Mouse (Mus musculus) liver, embryonic 11.5 days (tissue): ENCODE results near the gene L3mbtl4. TPM values are rescaled to one million over a fixed set of nuclear protein-coding genes. Genes with fewer than 3 reads are reported as not detected.

Experiments used
- ATAC-seq: fragments of 200-750 bp; cut with Nextera tagmentation; replicated peaks from 2 replicates; pipeline ENCODE4 v1.8.0; 2017; ENCODE audit warnings: moderate number of reproducible peaks, mild to moderate bottlenecking, moderate TSS enrichment, moderate library complexity; ENCODE audit not compliant: low FRiP score
- DNase-seq: peaks from one replicate; pipeline ENCODE4 v3.0.0-alpha.2; 2017; ENCODE audit warnings: low spot score
- H3K27ac ChIP-seq: fragments of 300-500 bp; sonication (generic); 2 replicates; pipeline ENCODE4 v1.5.1; 2014; ENCODE audit warnings: mild to moderate bottlenecking, low read depth, low read length, control low read depth
- H3K27me3 ChIP-seq: fragments of 300-500 bp; sonication (generic); replicated peaks from 2 replicates; pipeline ENCODE4 v1.6.1; 2014; ENCODE audit warnings: low read length, mixed read lengths; ENCODE audit not compliant: control insufficient read depth, insufficient read depth
- H3K36me3 ChIP-seq: fragments of 300-500 bp; sonication (generic); 2 replicates; pipeline ENCODE4 v1.6.1; 2014; ENCODE audit warnings: mild to moderate bottlenecking, low read length, moderate library complexity, mixed read lengths; ENCODE audit not compliant: control insufficient read depth, insufficient read depth
- H3K4me1 ChIP-seq: fragments of 300-500 bp; sonication (generic); replicated peaks from 2 replicates; pipeline ENCODE4 v1.6.1; 2014; ENCODE audit warnings: low read length, mixed read lengths; ENCODE audit not compliant: control insufficient read depth, insufficient read depth
- H3K4me2 ChIP-seq: fragments of 300-500 bp; sonication (generic); 2 replicates; pipeline ENCODE4 v1.6.1; 2014; ENCODE audit warnings: mild to moderate bottlenecking, control low read depth, moderate library complexity
- H3K4me3 ChIP-seq: fragments of 300-500 bp; sonication (generic); 2 replicates; pipeline ENCODE4 v1.5.1; 2014; ENCODE audit warnings: low read depth, low read length, control low read depth
- H3K9ac ChIP-seq: fragments of 300-500 bp; sonication (generic); 2 replicates; pipeline ENCODE4 v1.6.1; 2014; ENCODE audit warnings: low read depth, low read length, control low read depth
- H3K9me3 ChIP-seq: fragments of 300-500 bp; sonication (generic); 2 replicates; pipeline ENCODE4 v1.6.1; 2016; ENCODE audit warnings: low read length, inconsistent platforms, mixed read lengths; ENCODE audit not compliant: control insufficient read depth
- WGBS: fragments of 180-500 bp; shearing (Covaris S2); extraction: QIAGEN DNeasy Blood & Tissue Kit; methylation state at CpG from one replicate; pipeline ENCODE4 v1.1.7; 2014; 5-methylcytosine and 5-hydroxymethylcytosine counted together
- polyA plus RNA-seq: library from polyadenylated mRNA; unstranded; fragments of >200 nt; fragmentation: Nextera tagmentation; extraction: Ambion mirVana; gene quantifications from 2 replicates; pipeline ENCODE4 v1.2.1, GENCODE M21; 2014

L3mbtl4 gene
- polyA plus RNA-seq, 1 experiment from 2014 or later, result not detected

DNA sequence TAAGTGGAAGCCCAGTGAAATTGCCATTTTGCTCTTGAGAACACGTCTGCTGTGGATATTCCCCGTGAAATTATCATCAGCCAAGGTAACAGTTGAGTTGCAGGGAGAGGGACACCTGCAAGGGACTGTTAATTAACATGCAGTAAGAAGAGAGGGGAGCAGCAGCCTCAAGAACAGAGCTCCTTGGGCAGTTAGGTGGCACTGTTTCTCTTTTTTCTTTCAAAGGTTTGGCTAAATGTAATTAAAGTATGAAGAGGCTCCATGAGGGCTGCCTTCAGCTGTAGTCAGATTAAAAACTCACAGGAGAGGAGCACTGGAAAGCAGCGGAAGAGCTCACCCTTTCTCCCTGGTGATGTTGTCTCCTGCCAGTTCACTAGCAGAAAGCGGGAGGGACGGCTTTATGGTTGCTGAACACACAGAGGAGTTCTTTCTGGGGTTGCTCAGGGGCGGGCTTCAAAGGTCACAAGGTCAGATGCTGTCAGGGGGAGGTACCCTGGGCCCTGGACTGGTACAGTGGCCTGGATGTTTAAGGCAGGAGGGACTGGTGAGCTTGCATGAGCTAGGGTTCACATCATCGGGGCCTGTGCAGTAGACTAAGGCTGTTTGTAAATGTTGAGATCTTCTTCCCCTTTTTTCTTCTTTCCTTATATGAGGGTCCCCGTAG lies 11.7 kb downstream of the L3mbtl4 start:
- Histone ChIP-seq H3K4me3 (no peak overlapping the region), H3K27ac (no peak overlapping the region), H3K9me3 (no peaks in the 10 kb centered on the region), H3K9ac (no peak overlapping the region), H3K27me3 (no peaks in the 10 kb centered on the region), H3K36me3 (no peaks in the 10 kb centered on the region), H3K4me2 (no peak overlapping the region), H3K4me1 (no peaks in the 10 kb centered on the region)
- no peak for DNase-seq
- no peak for ATAC-seq
- WGBS, result 47% methylated on average over 8 of the region's 8 CpGs

- Histone ChIP-seq H3K36me3 (no peaks in the 10 kb centered on the region), H3K27me3 (no peaks in the 10 kb centered on the region), H3K4me3 (no peak overlapping the region), H3K27ac (no peak overlapping the region), H3K9ac (no peak overlapping the region), H3K4me2 (no peak overlapping the region), H3K9me3 (no peaks in the 10 kb centered on the region), H3K4me1 (no peaks in the 10 kb centered on the region)
- DNase-seq, result no peak
- 77% methylated on average over 4 of the region's 4 CpGs for WGBS
- no peak for ATAC-seq
These were observed 14.5 kb downstream of the L3mbtl4 start for GRCm38 (mm10) chr17:68288094-68288493.

DNA sequence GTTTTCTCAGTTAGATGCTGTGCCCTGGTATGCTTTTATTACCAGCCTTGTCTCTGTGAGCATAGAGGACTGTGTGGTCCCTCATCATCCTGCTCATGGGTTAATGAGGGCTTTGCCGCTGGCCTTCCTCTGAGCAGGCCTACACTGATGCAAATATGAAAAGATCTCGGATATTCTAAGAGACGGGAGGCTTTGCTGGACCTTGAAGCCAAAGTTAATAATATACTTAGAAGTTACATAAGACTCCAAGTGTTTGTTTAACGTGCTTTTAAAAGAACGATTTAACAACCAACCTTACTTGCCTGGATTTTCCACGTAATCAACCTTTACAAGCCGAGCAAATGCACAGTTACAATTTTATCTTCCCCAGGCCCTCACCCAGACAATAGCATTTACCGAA lies 15.1 kb downstream of the L3mbtl4 start:
- no peak for ATAC-seq
- 77% methylated on average over 8 of the region's 8 CpGs for WGBS
- H3K4me1 ChIP-seq, result no peaks in the 10 kb centered on the region
- H3K27me3 ChIP-seq, result no peaks in the 10 kb centered on the region
- DNase-seq, result no peak
- H3K4me3 ChIP-seq, result no peak overlapping the region
- H3K9ac ChIP-seq, result no peak overlapping the region
- no peaks in the 10 kb centered on the region for H3K9me3 ChIP-seq
- H3K4me2 ChIP-seq, result no peak overlapping the region
- H3K36me3 ChIP-seq, result no peaks in the 10 kb centered on the region
- H3K27ac ChIP-seq, result no peak overlapping the region

GRCm38 (mm10) chr17:68291713-68292364 lies 18.2 kb downstream of the L3mbtl4 start:
- H3K4me3 ChIP-seq, result no peak overlapping the region
- H3K27ac ChIP-seq, result no peak overlapping the region
- H3K4me2 ChIP-seq, result no peak overlapping the region
- H3K4me1 ChIP-seq, result no peaks in the 10 kb centered on the region
- peaks cover 5% of the 10 kb centered on the region; the same call in 1 of the 2 replicates for H3K9me3 ChIP-seq
- DNase-seq, result no peak
- H3K9ac ChIP-seq, result no peak overlapping the region
- H3K36me3 ChIP-seq, result no peaks in the 10 kb centered on the region
- H3K27me3 ChIP-seq, result no peaks in the 10 kb centered on the region
- no peak for ATAC-seq
- 72% methylated on average over 9 of the region's 9 CpGs for WGBS

DNA sequence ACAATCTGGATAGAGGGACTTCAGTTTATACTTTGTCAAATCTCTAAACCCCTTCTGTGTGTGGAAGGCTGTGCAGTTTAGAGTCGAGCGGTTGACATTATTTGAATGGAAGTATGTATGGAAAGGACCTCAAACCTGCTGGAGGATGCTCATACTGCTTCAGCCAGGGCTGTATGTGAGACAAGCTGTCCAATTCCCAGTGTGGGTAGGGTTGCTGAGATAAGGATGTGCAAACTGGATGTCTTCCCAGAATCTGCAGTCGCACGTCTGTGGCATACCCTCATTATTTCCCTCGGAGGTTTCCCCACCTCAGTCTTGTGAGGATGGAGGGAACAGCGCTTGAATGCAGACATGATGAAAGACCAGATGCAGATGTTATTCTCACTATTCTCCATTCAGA lies 34.8 kb downstream of the L3mbtl4 start:
- Histone ChIP-seq H3K27me3 (no peaks in the 10 kb centered on the region), H3K9me3 (no peaks in the 10 kb centered on the region), H3K4me2 (no peak overlapping the region), H3K4me1 (no peaks in the 10 kb centered on the region), H3K9ac (no peak overlapping the region), H3K4me3 (no peak overlapping the region), H3K36me3 (no peaks in the 10 kb centered on the region), H3K27ac (no peak overlapping the region)
- ATAC-seq, result no peak
- 83% methylated on average over 6 of the region's 6 CpGs for WGBS
- no peak for DNase-seq

DNA sequence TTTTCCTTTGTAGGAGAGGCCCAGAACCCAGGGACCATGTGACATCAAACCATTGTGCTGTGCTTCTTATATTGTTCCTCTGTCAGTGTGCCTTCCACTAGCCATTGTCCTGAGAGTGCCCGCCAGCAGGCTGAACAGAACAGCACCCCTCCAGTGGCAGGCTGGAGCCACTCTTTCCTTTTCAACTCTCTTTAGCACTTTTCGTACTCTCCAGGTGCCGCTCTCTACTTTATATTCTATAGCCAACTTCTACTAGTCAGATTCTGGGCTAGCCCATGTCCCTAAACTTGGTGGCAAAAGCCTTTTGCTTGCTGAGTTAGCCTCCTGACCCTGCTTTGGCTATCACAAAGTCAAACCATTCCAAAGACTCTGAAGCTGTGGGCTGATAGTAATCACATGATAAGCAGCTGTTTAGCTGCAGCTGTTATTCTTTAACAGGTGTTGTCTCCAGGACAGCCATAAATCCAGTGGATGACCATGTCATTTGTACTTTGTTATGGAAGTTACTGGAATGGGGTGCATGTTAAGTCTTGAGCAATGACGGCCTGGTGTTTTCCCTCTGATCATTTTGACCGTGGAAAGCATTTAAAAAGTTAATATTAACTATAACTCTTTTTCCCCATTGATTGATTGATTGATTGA lies 38.8 kb downstream of the L3mbtl4 start:
- H3K36me3 ChIP-seq, result no peaks in the 10 kb centered on the region
- no peaks in the 10 kb centered on the region for H3K4me1 ChIP-seq
- no peak for DNase-seq
- no peak overlapping the region for H3K27ac ChIP-seq
- no peak overlapping the region for H3K4me3 ChIP-seq
- H3K9me3 ChIP-seq, result no peaks in the 10 kb centered on the region
- WGBS, result 76% methylated on average over 5 of the region's 5 CpGs
- H3K4me2 ChIP-seq, result no peak overlapping the region
- H3K9ac ChIP-seq, result no peak overlapping the region
- ATAC-seq, result no peak
- H3K27me3 ChIP-seq, result no peaks in the 10 kb centered on the region

GRCm38 (mm10) chr17:68320940-68321339 lies 47.3 kb downstream of the L3mbtl4 start:
- Histone ChIP-seq H3K9me3 (no peaks in the 10 kb centered on the region), H3K27me3 (no peaks in the 10 kb centered on the region), H3K4me1 (no peaks in the 10 kb centered on the region), H3K4me3 (no peak overlapping the region), H3K27ac (no peak overlapping the region), H3K9ac (no peak overlapping the region), H3K4me2 (no peak overlapping the region), H3K36me3 (no peaks in the 10 kb centered on the region)
- DNase-seq (no peak), ATAC-seq (no peak)
- WGBS, result 83% methylated on average over 8 of the region's 8 CpGs

- ATAC-seq (no peak), DNase-seq (no peak)
- Histone ChIP-seq H3K4me3 (no peak overlapping the region), H3K4me1 (no peaks in the 10 kb centered on the region), H3K9me3 (no peaks in the 10 kb centered on the region), H3K9ac (no peak overlapping the region), H3K27ac (no peak overlapping the region), H3K27me3 (no peaks in the 10 kb centered on the region), H3K36me3 (no peaks in the 10 kb centered on the region), H3K4me2 (no peak overlapping the region)
- 45% methylated on average over 3 of the region's 3 CpGs for WGBS
These were observed 49.0 kb downstream of the L3mbtl4 start for GRCm38 (mm10) chr17:68322607-68323006.

DNA sequence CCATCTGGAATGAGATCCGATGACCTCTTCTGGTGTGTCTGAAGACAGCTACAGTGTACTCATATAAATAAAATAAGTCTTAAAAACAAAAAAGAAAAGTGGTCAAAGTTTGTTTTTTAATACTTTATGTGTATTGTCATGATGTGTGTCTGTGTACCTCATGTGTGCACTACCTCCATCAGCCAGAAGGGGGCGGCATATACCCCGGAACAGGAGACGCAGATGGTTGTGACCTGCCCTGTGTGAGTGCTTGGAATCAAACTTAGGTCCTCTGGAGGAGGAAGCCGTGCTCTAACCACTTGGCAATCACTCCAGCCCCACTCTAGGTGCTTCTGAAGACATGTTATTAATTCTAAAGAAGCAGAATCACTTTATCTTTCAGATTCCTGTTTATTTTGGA lies 58.6 kb downstream of the L3mbtl4 start:
- H3K9ac ChIP-seq, result no peak overlapping the region
- ATAC-seq, result no peak
- H3K27ac ChIP-seq, result no peak overlapping the region
- no peak overlapping the region for H3K4me3 ChIP-seq
- WGBS, result 70% methylated on average over 5 of the region's 5 CpGs
- H3K36me3 ChIP-seq, result no peaks in the 10 kb centered on the region
- no peaks in the 10 kb centered on the region for H3K4me1 ChIP-seq
- H3K27me3 ChIP-seq, result no peaks in the 10 kb centered on the region
- H3K9me3 ChIP-seq, result 0 out of 2 replicates have a peak, but pooled peaks cover 5% of the 10 kb centered on the region
- DNase-seq, result no peak
- H3K4me2 ChIP-seq, result no peak overlapping the region
